Mouse (Mus musculus) gastrocnemius, postnatal 10 days (tissue): ENCODE data around the gene Atg16l2. TPM values are rescaled to one million over a fixed set of nuclear protein-coding genes. Genes with fewer than 3 reads are reported as not detected.

ENCODE experiments used
- DNase-seq: peaks from one replicate; pipeline ENCODE4 v3.0.0; 2021; ENCODE audit warnings: mixed read lengths
- total RNA-seq, 2 experiments: library from RNA; stranded (reverse); gene quantifications; 2 replicates each; pipeline ENCODE4 v1.2.3; 2021

The Atg16l2 gene
- total RNA-seq, 2 experiments from 2014 or later, result 5.4 to 10.0 TPM

DNA sequence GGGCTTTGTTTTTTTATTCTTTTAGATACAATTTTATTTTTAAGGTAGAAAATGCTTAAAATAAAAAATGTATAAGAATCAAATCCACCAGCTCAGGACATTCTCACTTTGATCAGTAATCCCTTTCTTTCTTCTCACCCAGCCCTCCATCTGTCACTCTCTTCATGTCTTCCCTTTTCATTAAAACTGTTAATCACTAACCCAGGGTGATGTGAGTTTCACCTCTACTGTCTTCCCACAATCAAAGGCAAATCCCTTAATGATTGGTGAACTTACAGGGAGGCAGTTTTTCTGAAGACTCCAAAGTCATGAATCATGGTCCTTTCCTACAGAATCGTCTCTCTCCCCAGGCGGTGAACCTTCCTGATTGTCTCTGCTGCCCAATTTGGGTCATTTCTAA is 85.3 kb downstream of the Atg16l2 start:
- DNase-seq, result no peak

DNA sequence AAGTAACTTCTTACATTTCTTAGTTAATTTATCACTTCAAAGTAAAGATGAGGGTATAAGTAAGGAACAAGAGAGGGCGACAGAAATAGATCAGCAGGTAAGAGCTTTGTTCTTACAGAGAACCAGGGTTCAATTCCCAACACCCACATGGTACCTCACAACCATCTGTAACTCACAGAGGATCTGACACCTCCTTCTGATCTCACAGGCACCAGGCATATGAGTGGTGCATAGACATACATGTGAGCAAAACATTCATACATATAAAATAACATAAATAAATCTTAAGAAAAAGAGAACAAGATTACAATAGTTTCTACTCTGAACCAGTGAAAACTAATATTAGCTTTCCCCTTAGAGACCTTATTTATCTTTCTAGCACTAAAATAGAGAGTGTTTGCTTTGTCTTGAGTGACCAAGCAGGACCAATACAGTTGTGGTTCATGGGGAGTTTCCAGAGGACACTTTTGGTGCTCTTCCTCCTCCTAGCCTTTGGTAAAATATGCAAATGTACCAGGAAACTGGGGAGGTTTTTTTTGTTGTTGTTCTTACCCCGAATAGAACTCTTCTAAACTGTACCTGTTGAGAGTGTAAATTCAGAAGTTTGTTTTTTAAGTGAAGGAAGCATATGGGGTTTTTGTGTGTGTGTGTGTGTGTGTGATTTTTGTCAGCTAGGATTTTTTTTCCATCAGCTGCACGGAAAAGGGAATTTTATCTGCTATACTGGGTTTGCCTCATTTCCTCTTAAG is 88.4 kb downstream of the Atg16l2 start:
- DNase-seq, result no peak

Other genes starting within 250 kb of the Atg16l2 start
- 10 to 100 TPM; 13.6 to 18.6 TPM for gene Fchsd2, start 209.4 kb downstream of the Atg16l2 start, total RNA-seq
- gene Stard10, start 14.8 kb upstream of the Atg16l2 start, total RNA-seq, result 10 to 100 TPM; 16.0 to 16.3 TPM
- 10 to 100 TPM; 23.1 to 32.4 TPM for gene Arap1, start 45.8 kb upstream of the Atg16l2 start, total RNA-seq
- gene Gm45837, start 108.6 kb upstream of the Atg16l2 start, total RNA-seq, result 1 to 10 TPM in 1 of 2 experiments, not detected in 1; 4.7 TPM
- 10 to 100 TPM; 48.2 to 48.4 TPM for gene Pde2a, start 119.4 kb upstream of the Atg16l2 start, total RNA-seq